In genomic region chr15:100598883-100599275, GRCm38 (mm10) we compare ENCODE assay signal across 8 mouse cellular contexts. TPM values are rescaled to one million over a fixed set of nuclear protein-coding genes. Genes with fewer than 3 reads are reported as not detected.
DNase-seq lines count a peak whose midpoint lies in the region; ATAC-seq and TF ChIP-seq lines count a peak whose summit lies in the region.

No protein-coding gene starts in this region.

- intact Hi-C loops in gastrocnemius, adult 2 months (cut with DNase I): no loop called here
- intact Hi-C loops in gastrocnemius, postnatal 14 days (cut with DNase I; ENCODE audit: low total_unique reads): no loop called here

- H3K4me3 ChIP-seq in gastrocnemius, adult 2 months: peak overlapping the region; percentile 90
- H3K4me3 ChIP-seq in forebrain, embryonic 12.5 days (replicated peaks): peak overlapping the region; percentile 92
- peak overlapping the region; percentile 89 for H3K4me3 ChIP-seq in hindbrain, embryonic 12.5 days
- H3K4me3 ChIP-seq in limb, embryonic 11.5 days (ENCODE audit: low read depth, low read length): peak overlapping the region; percentile 68
- H3K4me3 ChIP-seq in midbrain, embryonic 11.5 days (ENCODE audit: low read depth, low read length): peak overlapping the region; percentile 81
- H3K4me3 ChIP-seq in thymus, adult 2 months (ENCODE audit: control insufficient read depth, insufficient read depth, low read length): peak overlapping the region; percentile 86

- peak; percentile 20; the same call in 1 of the 2 replicates for ATAC-seq in forebrain, embryonic 12.5 days (ENCODE audit: low FRiP score)
- ATAC-seq in hindbrain, embryonic 12.5 days (ENCODE audit: low FRiP score): peak; percentile 38
- no peak for ATAC-seq in limb, embryonic 11.5 days (ENCODE audit: insufficient number of reproducible peaks, low FRiP score, low TSS enrichment, low read depth)
- ATAC-seq in midbrain, embryonic 11.5 days (ENCODE audit: low FRiP score): peak; percentile 23; the same call in 1 of the 2 replicates

- H3K4me1 ChIP-seq in forebrain, embryonic 12.5 days: peaks cover 22% of the 10 kb centered on the region
- H3K4me1 ChIP-seq in hindbrain, embryonic 12.5 days: peaks cover 9% of the 10 kb centered on the region; the same call in 1 of the 2 replicates
- H3K4me1 ChIP-seq in limb, embryonic 11.5 days (ENCODE audit: control insufficient read depth, insufficient read depth, low read length): 0 out of 2 replicates have a peak, but pooled peaks cover 2% of the 10 kb centered on the region
- H3K4me1 ChIP-seq in midbrain, embryonic 11.5 days (ENCODE audit: control insufficient read depth, insufficient read depth, low read length): peaks cover 13% of the 10 kb centered on the region
- H3K4me1 ChIP-seq in thymus, adult 2 months (replicated peaks; ENCODE audit: control insufficient read depth, insufficient read depth, low read length): peaks cover 14% of the 10 kb centered on the region

- peak overlapping the region; percentile 86 for H3K4me2 ChIP-seq in forebrain, embryonic 12.5 days
- peak overlapping the region; percentile 83 for H3K4me2 ChIP-seq in hindbrain, embryonic 12.5 days (replicated peaks)
- peak overlapping the region; percentile 96 for H3K4me2 ChIP-seq in limb, embryonic 11.5 days (ENCODE audit: low read depth, severe bottlenecking)
- H3K4me2 ChIP-seq in midbrain, embryonic 11.5 days: peak overlapping the region; percentile 94

- H3K27me3 ChIP-seq in forebrain, embryonic 12.5 days: peaks cover 32% of the 10 kb centered on the region
- peaks cover 25% of the 10 kb centered on the region for H3K27me3 ChIP-seq in hindbrain, embryonic 12.5 days
- H3K27me3 ChIP-seq in limb, embryonic 11.5 days (ENCODE audit: control insufficient read depth, insufficient read depth, low read length): peaks cover 33% of the 10 kb centered on the region
- peaks cover 15% of the 10 kb centered on the region for H3K27me3 ChIP-seq in midbrain, embryonic 11.5 days (ENCODE audit: control insufficient read depth, insufficient read depth, low read length)
- H3K27me3 ChIP-seq in thymus, adult 2 months (ENCODE audit: control insufficient read depth, insufficient read depth, low read length): no peaks in the 10 kb centered on the region

- no peak for TF ChIP-seq CTCF in gastrocnemius, adult 2 months (IDR thresholded peaks at IDR 0.05)
- no peak for TF ChIP-seq CTCF in thymus, adult 2 months (IDR thresholded peaks at IDR 0.05; ENCODE audit: borderline replicate concordance, control insufficient read depth, extremely low read depth, insufficient read depth, low read length, poor library complexity)

- H3K36me3 ChIP-seq in forebrain, embryonic 12.5 days (replicated peaks): no peaks in the 10 kb centered on the region
- H3K36me3 ChIP-seq in hindbrain, embryonic 12.5 days: no peaks in the 10 kb centered on the region
- H3K36me3 ChIP-seq in limb, embryonic 11.5 days (ENCODE audit: control insufficient read depth, insufficient read depth, low read length): no peaks in the 10 kb centered on the region
- no peaks in the 10 kb centered on the region for H3K36me3 ChIP-seq in midbrain, embryonic 11.5 days (ENCODE audit: control insufficient read depth, insufficient read depth, low read length)
- no peaks in the 10 kb centered on the region for H3K36me3 ChIP-seq in thymus, adult 2 months (ENCODE audit: control insufficient read depth, insufficient read depth, low read length)

- H3K27ac ChIP-seq in gastrocnemius, adult 2 months: peak overlapping the region; percentile 91
- H3K27ac ChIP-seq in forebrain, embryonic 12.5 days: peak overlapping the region; percentile 48; the same call in 1 of the 2 replicates
- peak overlapping the region; percentile 90 for H3K27ac ChIP-seq in hindbrain, embryonic 12.5 days
- H3K27ac ChIP-seq in limb, embryonic 11.5 days (replicated peaks; ENCODE audit: low read depth, low read length): no peak overlapping the region
- peak overlapping the region; percentile 25; the same call in 1 of the 2 replicates for H3K27ac ChIP-seq in midbrain, embryonic 11.5 days (ENCODE audit: low read depth, low read length)
- H3K27ac ChIP-seq in thymus, adult 2 months (ENCODE audit: control insufficient read depth, insufficient read depth, low read length): peak overlapping the region; percentile 95

- no peak for TF ChIP-seq POLR2A in thymus, adult 2 months (IDR thresholded peaks at IDR 0.05; ENCODE audit: control insufficient read depth, extremely low read depth, insufficient read depth, low read length, poor library complexity)

- 2% methylated on average over 12 of the region's 12 CpGs for WGBS in forebrain, embryonic 12.5 days
- 2% methylated on average over 12 of the region's 12 CpGs for WGBS in hindbrain, embryonic 12.5 days
- WGBS in limb, embryonic 11.5 days: under 1% methylated on average over 12 of the region's 12 CpGs
- under 1% methylated on average over 12 of the region's 12 CpGs for WGBS in midbrain, embryonic 11.5 days
- under 1% methylated on average over 12 of the region's 12 CpGs for WGBS in thymus, adult 2 months

- no peaks in the 10 kb centered on the region for H3K9me3 ChIP-seq in forebrain, embryonic 12.5 days
- no peaks in the 10 kb centered on the region for H3K9me3 ChIP-seq in hindbrain, embryonic 12.5 days (replicated peaks)
- no peaks in the 10 kb centered on the region for H3K9me3 ChIP-seq in limb, embryonic 11.5 days (ENCODE audit: control insufficient read depth, low read length)
- no peaks in the 10 kb centered on the region for H3K9me3 ChIP-seq in midbrain, embryonic 11.5 days (ENCODE audit: control insufficient read depth, low read length)

- peak; percentile 56 for DNase-seq in gastrocnemius, adult 2 months
- no peak for DNase-seq in gastrocnemius, postnatal 14 days
- peak; percentile 48 for DNase-seq in adrenal gland, postnatal 25 days
- peak; percentile 62 for DNase-seq in limb, embryonic 11.5 days (ENCODE audit: low spot score)
- peak; percentile 95 for DNase-seq in midbrain, embryonic 11.5 days (ENCODE audit: low spot score, missing footprints)
- DNase-seq in thymus, adult 2 months: no peak

- peak overlapping the region; percentile 95 for H3K9ac ChIP-seq in forebrain, embryonic 12.5 days
- H3K9ac ChIP-seq in hindbrain, embryonic 12.5 days: peak overlapping the region; percentile 98
- peak overlapping the region; percentile 78; the same call in 1 of the 2 replicates for H3K9ac ChIP-seq in limb, embryonic 11.5 days (ENCODE audit: low read length)
- peak overlapping the region; percentile 96 for H3K9ac ChIP-seq in midbrain, embryonic 11.5 days (ENCODE audit: low read length)

RNA-seq across cellular contexts. Expression of gene Pou6f1, which starts 0.9 kb away (rescaled TPM):
- 10 to 100 TPM; 12.9 to 13.1 TPM for total RNA-seq in gastrocnemius, adult 2 months (2021)
- total RNA-seq in gastrocnemius, postnatal 14 days (2021): 1 to 10 TPM; 7.6 to 9.7 TPM
- total RNA-seq in adrenal gland, postnatal 25 days (2021): 18.3 and 20.5 TPM in 2 replicates
- 27.3 and 33.8 TPM in 2 replicates for polyA plus RNA-seq in forebrain, embryonic 12.5 days (2016; fragmentation: Nextera tagmentation; extraction: Ambion mirVana)
- polyA plus RNA-seq in hindbrain, embryonic 12.5 days (2016; fragmentation: Nextera tagmentation; extraction: Ambion mirVana): 28.9 and 38.6 TPM in 2 replicates
- 3.9 and 4.2 TPM in 2 replicates for polyA plus RNA-seq in limb, embryonic 11.5 days (2014; fragmentation: Nextera tagmentation; extraction: Ambion mirVana)
- 15.0 and 15.6 TPM in 2 replicates for polyA plus RNA-seq in midbrain, embryonic 11.5 days (2014; fragmentation: Nextera tagmentation; extraction: Ambion mirVana)
- 184 and 203 TPM in 2 replicates for polyA plus RNA-seq in thymus, adult 2 months (2012; rRNA removed)

RNA-seq across cellular contexts. Expression of gene Dazap2, which starts 16.3 kb away (rescaled TPM):
- 10 to 100 TPM; 61.3 to 72.4 TPM for total RNA-seq in gastrocnemius, adult 2 months (2021)
- 10 to 100 TPM; 58.7 to 62.1 TPM for total RNA-seq in gastrocnemius, postnatal 14 days (2021)
- 234 and 249 TPM in 2 replicates for total RNA-seq in adrenal gland, postnatal 25 days (2021)
- 197 and 204 TPM in 2 replicates for polyA plus RNA-seq in forebrain, embryonic 12.5 days (2016; fragmentation: Nextera tagmentation; extraction: Ambion mirVana)
- 168 and 176 TPM in 2 replicates for polyA plus RNA-seq in hindbrain, embryonic 12.5 days (2016; fragmentation: Nextera tagmentation; extraction: Ambion mirVana)
- polyA plus RNA-seq in limb, embryonic 11.5 days (2014; fragmentation: Nextera tagmentation; extraction: Ambion mirVana): 196 and 201 TPM in 2 replicates
- 258 and 272 TPM in 2 replicates for polyA plus RNA-seq in midbrain, embryonic 11.5 days (2014; fragmentation: Nextera tagmentation; extraction: Ambion mirVana)
- polyA plus RNA-seq in thymus, adult 2 months (2012; rRNA removed): 1,016 and 1,115 TPM in 2 replicates

RNA-seq across cellular contexts. Expression of gene Smagp, which starts 37.9 kb away (rescaled TPM):
- total RNA-seq in gastrocnemius, adult 2 months (2021): 1 to 10 TPM; 1.9 to 3.5 TPM
- total RNA-seq in gastrocnemius, postnatal 14 days (2021): 1 to 10 TPM; 6.0 to 6.4 TPM
- total RNA-seq in adrenal gland, postnatal 25 days (2021): 37.9 and 39.0 TPM in 2 replicates
- polyA plus RNA-seq in forebrain, embryonic 12.5 days (2016; fragmentation: Nextera tagmentation; extraction: Ambion mirVana): 2.8 and 2.9 TPM in 2 replicates
- 5.0 and 5.6 TPM in 2 replicates for polyA plus RNA-seq in hindbrain, embryonic 12.5 days (2016; fragmentation: Nextera tagmentation; extraction: Ambion mirVana)
- 4.7 and 5.4 TPM in 2 replicates for polyA plus RNA-seq in limb, embryonic 11.5 days (2014; fragmentation: Nextera tagmentation; extraction: Ambion mirVana)
- 3.8 and 3.9 TPM in 2 replicates for polyA plus RNA-seq in midbrain, embryonic 11.5 days (2014; fragmentation: Nextera tagmentation; extraction: Ambion mirVana)
- 11.0 and 11.7 TPM in 2 replicates for polyA plus RNA-seq in thymus, adult 2 months (2012; rRNA removed)

RNA-seq across cellular contexts. Expression of gene Tfcp2, which starts 47.1 kb away (rescaled TPM):
- 10 to 100 TPM; 11.6 to 12.6 TPM for total RNA-seq in gastrocnemius, adult 2 months (2021)
- total RNA-seq in gastrocnemius, postnatal 14 days (2021): 10 to 100 TPM in 1 of 2 experiments, 1 to 10 TPM in 1; 9.6 to 11.6 TPM
- 27.9 and 31.3 TPM in 2 replicates for total RNA-seq in adrenal gland, postnatal 25 days (2021)
- 41.7 and 44.8 TPM in 2 replicates for polyA plus RNA-seq in forebrain, embryonic 12.5 days (2016; fragmentation: Nextera tagmentation; extraction: Ambion mirVana)
- 42.9 and 50.8 TPM in 2 replicates for polyA plus RNA-seq in hindbrain, embryonic 12.5 days (2016; fragmentation: Nextera tagmentation; extraction: Ambion mirVana)
- 29.3 and 30.1 TPM in 2 replicates for polyA plus RNA-seq in limb, embryonic 11.5 days (2014; fragmentation: Nextera tagmentation; extraction: Ambion mirVana)
- polyA plus RNA-seq in midbrain, embryonic 11.5 days (2014; fragmentation: Nextera tagmentation; extraction: Ambion mirVana): 27.7 and 29.9 TPM in 2 replicates
- polyA plus RNA-seq in thymus, adult 2 months (2012; rRNA removed): 7.7 and 8.2 TPM in 2 replicates

Comparison
In these comparisons a context has a peak if more than half of its experiments do, and no peak if none do; other contexts are left out.
1. DNase-seq: peak in gastrocnemius, adult 2 months (single experiment), adrenal gland, postnatal 25 days (single experiment), limb, embryonic 11.5 days (single experiment) and midbrain, embryonic 11.5 days (single experiment); none in gastrocnemius, postnatal 14 days (single experiment) and thymus, adult 2 months (single experiment).
2. Peak in every context shown above with its lines, with median percentiles within 50 percentile points of each other: H3K4me3 ChIP-seq, H3K4me2 ChIP-seq and H3K9ac ChIP-seq.